Mouse (Mus musculus) midbrain, embryonic 13.5 days (tissue): ENCODE results near the gene Tmcc1. TPM values are rescaled to one million over a fixed set of nuclear protein-coding genes. Genes with fewer than 3 reads are reported as not detected.
A peak's percentile ranks its signal among the peaks of the same experiment; 100 is the strongest.

ENCODE experiments used
- ATAC-seq: fragments of 200-750 bp; cut with Nextera tagmentation; 2 replicates; pipeline ENCODE4 v1.8.0; 2017; ENCODE audit warnings: mild to moderate bottlenecking, moderate TSS enrichment, moderate library complexity
- H3K27ac ChIP-seq: fragments of 300-500 bp; sonication (generic); 2 replicates; pipeline ENCODE4 v1.5.1; 2015; ENCODE audit warnings: inconsistent platforms, mild to moderate bottlenecking, moderate library complexity
- H3K27me3 ChIP-seq: fragments of 300-500 bp; sonication (generic); 2 replicates; pipeline ENCODE4 v1.6.1; 2015; ENCODE audit warnings: mild to moderate bottlenecking, inconsistent platforms
- H3K36me3 ChIP-seq: fragments of 300-500 bp; sonication (generic); 2 replicates; pipeline ENCODE4 v1.6.1; 2015; ENCODE audit warnings: mild to moderate bottlenecking, inconsistent platforms
- H3K4me1 ChIP-seq: fragments of 300-500 bp; sonication (generic); replicated peaks from 2 replicates; pipeline ENCODE4 v1.6.1; 2015; ENCODE audit warnings: inconsistent platforms
- H3K4me2 ChIP-seq: fragments of 300-500 bp; sonication (generic); replicated peaks from 2 replicates; pipeline ENCODE4 v1.6.1; 2015; ENCODE audit warnings: moderate library complexity, mild to moderate bottlenecking, inconsistent platforms
- H3K4me3 ChIP-seq: fragments of 300-500 bp; sonication (generic); replicated peaks from 2 replicates; pipeline ENCODE4 v1.5.1; 2015; ENCODE audit warnings: mild to moderate bottlenecking, inconsistent platforms
- H3K9ac ChIP-seq: fragments of 300-500 bp; sonication (generic); replicated peaks from 2 replicates; pipeline ENCODE4 v1.6.1; 2015; ENCODE audit warnings: mild to moderate bottlenecking, inconsistent platforms
- H3K9me3 ChIP-seq: fragments of 300-500 bp; sonication (generic); 2 replicates; pipeline ENCODE4 v1.6.1; 2016; ENCODE audit warnings: mild to moderate bottlenecking, inconsistent platforms
- WGBS: fragments of 180-500 bp; shearing (Covaris S2); methylation state at CpG from one replicate; pipeline ENCODE4 v1.1.7; 2015; 5-methylcytosine and 5-hydroxymethylcytosine counted together
- polyA plus RNA-seq: library from polyadenylated mRNA; unstranded; fragments of >200 nt; fragmentation: Nextera tagmentation; extraction: Ambion mirVana; gene quantifications from 2 replicates; pipeline ENCODE4 v1.2.1, GENCODE M21; 2015

The Tmcc1 gene
- polyA plus RNA-seq, 1 experiment from 2014 or later: 36.4 TPM

GRCm38 (mm10) chr6:115989032-115989431 is 204.3 kb downstream of the Tmcc1 start:
- ATAC-seq: no peak
- Histone ChIP-seq H3K4me1 (peaks cover 52% of the 10 kb centered on the region), H3K27me3 (peaks cover 58% of the 10 kb centered on the region), H3K4me2 (no peak overlapping the region), H3K36me3 (no peaks in the 10 kb centered on the region), H3K4me3 (no peak overlapping the region), H3K9ac (no peak overlapping the region), H3K27ac (no peak overlapping the region), H3K9me3 (no peaks in the 10 kb centered on the region)
- 84% methylated on average over 5 of the region's 5 CpGs for WGBS

DNA sequence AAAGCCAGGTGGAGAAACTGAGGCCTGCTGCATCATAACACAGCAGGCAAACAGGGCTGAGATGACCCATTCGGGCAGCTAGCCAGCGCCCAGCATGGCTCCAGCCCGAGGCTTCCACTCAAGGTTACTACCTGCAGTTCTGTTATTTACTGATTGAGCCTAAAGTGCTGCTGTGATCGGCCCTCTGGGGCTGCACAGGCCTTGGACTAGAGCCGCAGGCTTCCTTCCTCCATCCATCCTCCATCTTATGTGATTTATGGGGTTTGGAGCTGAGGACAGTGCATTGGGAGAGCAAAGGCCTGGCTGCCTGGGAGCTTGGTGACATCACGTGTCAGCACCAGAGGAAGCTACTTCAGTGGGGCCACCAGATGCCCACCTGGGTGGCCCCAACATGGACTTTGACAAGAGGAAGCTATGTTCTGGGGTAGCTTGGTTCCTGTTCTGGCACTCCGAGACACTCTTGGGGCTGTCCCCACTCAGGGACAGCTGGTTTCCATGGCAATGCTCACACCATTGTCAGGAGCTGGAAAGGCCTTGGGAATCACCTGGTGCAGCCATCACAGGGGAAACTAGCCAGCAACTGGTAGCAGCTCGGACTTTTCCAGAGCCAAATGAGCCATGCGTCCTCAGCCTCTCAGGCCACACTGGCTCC is 206.1 kb downstream of the Tmcc1 start:
- WGBS: 66% methylated on average over 9 of the region's 9 CpGs
- no peak for ATAC-seq
- no peak overlapping the region for H3K4me2 ChIP-seq

GRCm38 (mm10) chr6:115986472-115987095 is 206.7 kb downstream of the Tmcc1 start:
- 47% methylated on average over 12 of the region's 12 CpGs for WGBS
- no peak overlapping the region for H3K4me2 ChIP-seq
- H3K27ac ChIP-seq: no peak overlapping the region
- H3K36me3 ChIP-seq: no peaks in the 10 kb centered on the region
- no peak overlapping the region for H3K4me3 ChIP-seq
- 0 out of 2 replicates have a peak, but pooled peaks have one; percentile 18 for ATAC-seq
- peaks cover 34% of the 10 kb centered on the region for H3K27me3 ChIP-seq
- no peaks in the 10 kb centered on the region for H3K9me3 ChIP-seq
- H3K9ac ChIP-seq: peak overlapping the region; percentile 32; the same call in 1 of the 2 replicates
- H3K4me1 ChIP-seq: peaks cover 36% of the 10 kb centered on the region

More for the DNA sequence above, 206.1 kb downstream of the Tmcc1 start:
- no peaks in the 10 kb centered on the region for H3K9me3 ChIP-seq
- peak overlapping the region; percentile 32; the same call in 1 of the 2 replicates for H3K9ac ChIP-seq
- no peaks in the 10 kb centered on the region for H3K36me3 ChIP-seq
- H3K4me3 ChIP-seq: no peak overlapping the region
- no peak overlapping the region for H3K27ac ChIP-seq
- peaks cover 40% of the 10 kb centered on the region for H3K27me3 ChIP-seq
- H3K4me1 ChIP-seq: peaks cover 41% of the 10 kb centered on the region

DNA sequence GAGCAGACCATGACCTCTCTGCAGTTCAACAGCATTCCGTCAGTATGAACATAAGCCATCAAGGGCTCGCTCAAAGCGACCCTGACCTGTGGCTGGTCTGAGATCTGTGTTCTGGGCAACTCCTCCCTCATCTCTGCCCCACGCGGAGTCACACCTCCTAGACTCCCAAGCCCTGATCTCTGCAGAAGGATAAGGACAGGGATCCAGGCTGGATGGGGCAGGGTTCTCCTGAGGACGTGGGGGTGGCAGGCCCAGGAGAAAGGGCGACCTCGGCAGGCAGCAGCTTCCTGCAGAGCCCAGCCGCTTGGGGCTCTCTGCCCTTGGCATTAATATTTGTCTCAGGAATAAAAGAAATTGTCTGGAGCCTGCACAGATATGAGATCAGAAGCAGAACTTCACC is 207.7 kb downstream of the Tmcc1 start:
- H3K27ac ChIP-seq: no peak overlapping the region
- 66% methylated on average over 9 of the region's 9 CpGs for WGBS
- H3K36me3 ChIP-seq: no peaks in the 10 kb centered on the region
- no peaks in the 10 kb centered on the region for H3K9me3 ChIP-seq
- no peak for ATAC-seq
- peaks cover 24% of the 10 kb centered on the region for H3K27me3 ChIP-seq
- peaks cover 31% of the 10 kb centered on the region for H3K4me1 ChIP-seq
- H3K4me2 ChIP-seq: no peak overlapping the region
- no peak overlapping the region for H3K4me3 ChIP-seq
- no peak overlapping the region for H3K9ac ChIP-seq

GRCm38 (mm10) chr6:115984580-115984979 is 208.7 kb downstream of the Tmcc1 start:
- ATAC-seq: no peak
- no peak overlapping the region for H3K4me3 ChIP-seq
- H3K4me2 ChIP-seq: no peak overlapping the region
- 65% methylated on average over 7 of the region's 7 CpGs for WGBS
- H3K36me3 ChIP-seq: no peaks in the 10 kb centered on the region
- peaks cover 31% of the 10 kb centered on the region for H3K4me1 ChIP-seq
- no peaks in the 10 kb centered on the region for H3K9me3 ChIP-seq
- 0 out of 2 replicates have a peak overlapping the region, but pooled peaks have one; percentile 5 for H3K9ac ChIP-seq
- peaks cover 14% of the 10 kb centered on the region for H3K27me3 ChIP-seq
- no peak overlapping the region for H3K27ac ChIP-seq

DNA sequence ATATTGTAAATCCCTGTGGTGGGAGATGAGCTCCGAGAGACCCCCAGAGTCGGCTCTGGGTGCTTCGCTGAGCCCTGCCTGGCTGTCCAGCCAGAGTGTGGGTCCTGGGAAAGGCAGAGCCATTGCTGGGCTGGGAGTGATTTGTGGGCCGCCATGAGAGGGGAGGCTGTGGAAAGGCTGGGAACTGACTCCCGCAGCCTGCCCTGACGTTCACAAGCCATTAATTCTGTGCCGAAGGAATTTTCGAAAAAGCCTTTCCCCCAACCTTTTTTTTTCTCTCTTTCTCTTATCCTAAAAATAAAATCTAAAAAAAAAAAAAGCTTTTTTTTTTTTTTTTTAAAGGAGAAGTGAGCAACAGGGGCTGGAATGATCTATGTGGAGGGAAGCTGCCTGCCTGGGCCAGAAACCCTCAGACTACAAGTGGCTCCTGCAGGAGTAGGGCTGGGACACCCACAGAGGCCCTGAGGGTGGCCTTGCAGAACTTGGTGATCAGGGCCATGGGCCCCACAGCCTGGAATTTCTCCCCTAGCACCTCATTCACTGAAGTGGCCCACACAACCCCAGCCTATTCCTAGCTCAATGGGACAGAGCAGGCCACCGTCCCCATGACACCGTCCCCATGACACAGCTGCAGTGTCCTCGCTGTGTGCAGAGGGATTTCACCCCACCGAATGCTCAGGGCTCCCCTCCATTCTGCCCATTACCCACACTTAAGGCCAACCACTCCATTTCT is 209.8 kb downstream of the Tmcc1 start:
- H3K9me3 ChIP-seq: no peaks in the 10 kb centered on the region
- peaks cover 31% of the 10 kb centered on the region for H3K4me1 ChIP-seq
- H3K36me3 ChIP-seq: no peaks in the 10 kb centered on the region
- 63% methylated on average over 12 of the region's 12 CpGs for WGBS
- H3K27ac ChIP-seq: no peak overlapping the region
- H3K4me2 ChIP-seq: no peak overlapping the region
- no peak overlapping the region for H3K4me3 ChIP-seq
- no peak for ATAC-seq
- H3K27me3 ChIP-seq: 0 out of 2 replicates have a peak, but pooled peaks cover 3% of the 10 kb centered on the region
- H3K9ac ChIP-seq: no peak overlapping the region

- H3K4me3 ChIP-seq: no peak overlapping the region
- no peak overlapping the region for H3K4me2 ChIP-seq
- no peaks in the 10 kb centered on the region for H3K36me3 ChIP-seq
- WGBS: 62% methylated on average over 7 of the region's 7 CpGs
- no peak overlapping the region for H3K9ac ChIP-seq
- H3K27ac ChIP-seq: no peak overlapping the region
- no peaks in the 10 kb centered on the region for H3K9me3 ChIP-seq
- H3K27me3 ChIP-seq: no peaks in the 10 kb centered on the region
- peaks cover 31% of the 10 kb centered on the region for H3K4me1 ChIP-seq
- ATAC-seq: no peak
These were observed 210.4 kb downstream of the Tmcc1 start for GRCm38 (mm10) chr6:115982889-115983288.

- Histone ChIP-seq H3K9ac (no peak overlapping the region), H3K4me3 (no peak overlapping the region), H3K4me2 (no peak overlapping the region), H3K27ac (no peak overlapping the region), H3K27me3 (no peaks in the 10 kb centered on the region), H3K9me3 (no peaks in the 10 kb centered on the region), H3K36me3 (no peaks in the 10 kb centered on the region), H3K4me1 (peaks cover 10% of the 10 kb centered on the region; the same call in 1 of the 2 replicates)
- WGBS: 71% methylated on average over 8 of the region's 8 CpGs
- no peak for ATAC-seq
These were observed 214.7 kb downstream of the Tmcc1 start for GRCm38 (mm10) chr6:115978596-115978995.

DNA sequence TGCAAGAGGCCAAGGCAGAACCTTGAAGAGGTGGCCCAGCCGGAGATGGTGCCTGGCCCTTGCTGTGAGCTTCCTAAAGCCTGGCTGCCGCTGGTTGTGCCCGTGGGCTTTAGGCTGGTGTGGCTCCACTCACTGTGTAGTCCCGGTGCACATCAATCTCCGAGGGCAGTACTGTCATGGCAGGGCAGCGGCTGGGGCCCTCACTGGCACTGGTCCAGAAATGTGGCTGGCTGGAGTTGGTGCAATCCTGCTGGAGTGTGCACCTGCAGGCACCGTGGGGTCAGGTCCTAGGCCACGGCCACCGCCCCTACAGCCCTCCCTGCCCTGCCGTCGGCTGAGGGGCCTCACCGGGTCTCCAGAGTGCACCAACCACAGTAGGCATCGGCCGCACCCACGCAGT is 215.5 kb downstream of the Tmcc1 start:
- Histone ChIP-seq H3K4me3 (no peak overlapping the region), H3K4me2 (no peak overlapping the region), H3K27ac (no peak overlapping the region), H3K36me3 (no peaks in the 10 kb centered on the region), H3K27me3 (no peaks in the 10 kb centered on the region), H3K9ac (no peak overlapping the region), H3K9me3 (no peaks in the 10 kb centered on the region), H3K4me1 (peaks cover 11% of the 10 kb centered on the region; the same call in 1 of the 2 replicates)
- WGBS: 89% methylated on average over 15 of the region's 15 CpGs
- no peak for ATAC-seq

GRCm38 (mm10) chr6:115975606-115976005 is 217.7 kb downstream of the Tmcc1 start:
- WGBS: 85% methylated on average over 8 of the region's 8 CpGs
- no peaks in the 10 kb centered on the region for H3K27me3 ChIP-seq
- peaks cover 25% of the 10 kb centered on the region for H3K4me1 ChIP-seq
- no peak overlapping the region for H3K4me2 ChIP-seq
- H3K36me3 ChIP-seq: no peaks in the 10 kb centered on the region
- no peaks in the 10 kb centered on the region for H3K9me3 ChIP-seq
- H3K4me3 ChIP-seq: no peak overlapping the region
- no peak overlapping the region for H3K27ac ChIP-seq
- ATAC-seq: no peak
- H3K9ac ChIP-seq: no peak overlapping the region

- WGBS: 70% methylated on average over 16 of the region's 16 CpGs
- no peak for ATAC-seq
- peaks cover 26% of the 10 kb centered on the region for H3K4me1 ChIP-seq
- no peaks in the 10 kb centered on the region for H3K9me3 ChIP-seq
- H3K27ac ChIP-seq: peak overlapping the region; percentile 14; the same call in 1 of the 2 replicates
- H3K36me3 ChIP-seq: no peaks in the 10 kb centered on the region
- no peaks in the 10 kb centered on the region for H3K27me3 ChIP-seq
- H3K4me2 ChIP-seq: no peak overlapping the region
- H3K9ac ChIP-seq: no peak overlapping the region
- no peak overlapping the region for H3K4me3 ChIP-seq
These were observed 219.2 kb downstream of the Tmcc1 start for GRCm38 (mm10) chr6:115973881-115974662.
